Mouse (Mus musculus): ENCODE results near the gene 4930404H24Rik. TPM values are rescaled to one million over a fixed set of nuclear protein-coding genes. Genes with fewer than 3 reads are reported as not detected.

Gene 4930404H24Rik
- polyA plus RNA-seq, 1 experiment: not detected

GRCm38 (mm10) chr2:153483118-153483983, 9.2 kb upstream of the 4930404H24Rik start:
- TF ChIP-seq POLR2A (IDR thresholded peaks at IDR 0.05; ENCODE audit: borderline replicate concordance, control insufficient read depth, low read depth, low read length): 0 out of 2 replicates have a peak, but pooled peaks have one; percentile 30
- no peak for TF ChIP-seq CTCF (IDR thresholded peaks at IDR 0.05; ENCODE audit: control insufficient read depth, insufficient read depth, low read length)
- Histone ChIP-seq H3K4me1 (ENCODE audit: control insufficient read depth, insufficient read depth, low read length) (peaks cover 3% of the 10 kb centered on the region), H3K4me3 (replicated peaks; ENCODE audit: control insufficient read depth, low read depth, low read length) (no peak overlapping the region), H3K27ac (ENCODE audit: control insufficient read depth, insufficient read depth, low read depth, low read length, poor library complexity) (no peak overlapping the region; the same call in 1 of the 2 replicates)
- WGBS: 5% methylated on average over 20 of the region's 20 CpGs

- no peak for TF ChIP-seq POLR2A (IDR thresholded peaks at IDR 0.05; ENCODE audit: borderline replicate concordance, control insufficient read depth, low read depth, low read length)
- TF ChIP-seq CTCF (IDR thresholded peaks at IDR 0.05; ENCODE audit: control insufficient read depth, insufficient read depth, low read length): no peak
- H3K4me3 ChIP-seq (replicated peaks; ENCODE audit: control insufficient read depth, low read depth, low read length): no peak overlapping the region
- H3K4me1 ChIP-seq (ENCODE audit: control insufficient read depth, insufficient read depth, low read length): peaks cover 3% of the 10 kb centered on the region
- WGBS: 66% methylated on average over 4 of the region's 4 CpGs
- H3K27ac ChIP-seq (ENCODE audit: control insufficient read depth, insufficient read depth, low read depth, low read length, poor library complexity): no peak overlapping the region
These were observed 8.5 kb upstream of the 4930404H24Rik start for GRCm38 (mm10) chr2:153484071-153484470.

GRCm38 (mm10) chr2:153490116-153490515, 2.5 kb upstream of the 4930404H24Rik start:
- H3K27ac ChIP-seq (ENCODE audit: control insufficient read depth, insufficient read depth, low read depth, low read length, poor library complexity): no peak overlapping the region
- WGBS: 85% methylated on average over 1 of the region's 1 CpGs
- peaks cover 5% of the 10 kb centered on the region; the same call in 1 of the 2 replicates for H3K4me1 ChIP-seq (ENCODE audit: control insufficient read depth, insufficient read depth, low read length)

GRCm38 (mm10) chr2:153490940-153491339, 1.6 kb upstream of the 4930404H24Rik start:
- Histone ChIP-seq H3K4me1 (ENCODE audit: control insufficient read depth, insufficient read depth, low read length) (peaks cover 6% of the 10 kb centered on the region), H3K27ac (ENCODE audit: control insufficient read depth, insufficient read depth, low read depth, low read length, poor library complexity) (0 out of 2 replicates have a peak overlapping the region, but pooled peaks have one; percentile 0), H3K4me3 (replicated peaks; ENCODE audit: control insufficient read depth, low read depth, low read length) (no peak overlapping the region)
- WGBS: 18% methylated on average over 5 of the region's 5 CpGs
- no peak for TF ChIP-seq POLR2A (IDR thresholded peaks at IDR 0.05; ENCODE audit: borderline replicate concordance, control insufficient read depth, low read depth, low read length)
- no peak for TF ChIP-seq CTCF (IDR thresholded peaks at IDR 0.05; ENCODE audit: control insufficient read depth, insufficient read depth, low read length)

More at GRCm38 (mm10) chr2:153490116-153490515, 2.5 kb upstream of the 4930404H24Rik start:
- TF ChIP-seq POLR2A (IDR thresholded peaks at IDR 0.05; ENCODE audit: borderline replicate concordance, control insufficient read depth, low read depth, low read length) (no peak), CTCF (IDR thresholded peaks at IDR 0.05; ENCODE audit: control insufficient read depth, insufficient read depth, low read length) (no peak)
- no peak overlapping the region for H3K4me3 ChIP-seq (replicated peaks; ENCODE audit: control insufficient read depth, low read depth, low read length)

GRCm38 (mm10) chr2:153491512-153492178, 945 bp upstream of the 4930404H24Rik start:
- 47% methylated on average over 18 of the region's 18 CpGs for WGBS
- Histone ChIP-seq H3K27ac (ENCODE audit: control insufficient read depth, insufficient read depth, low read depth, low read length, poor library complexity) (peak overlapping the region; percentile 65), H3K4me1 (ENCODE audit: control insufficient read depth, insufficient read depth, low read length) (peaks cover 10% of the 10 kb centered on the region), H3K4me3 (replicated peaks; ENCODE audit: control insufficient read depth, low read depth, low read length) (peak overlapping the region; percentile 59)
- TF ChIP-seq POLR2A (IDR thresholded peaks at IDR 0.05; ENCODE audit: borderline replicate concordance, control insufficient read depth, low read depth, low read length): no peak
- TF ChIP-seq CTCF (IDR thresholded peaks at IDR 0.05; ENCODE audit: control insufficient read depth, insufficient read depth, low read length): no peak

- Histone ChIP-seq H3K27ac (ENCODE audit: control insufficient read depth, insufficient read depth, low read depth, low read length, poor library complexity) (peak overlapping the region; percentile 65), H3K4me1 (ENCODE audit: control insufficient read depth, insufficient read depth, low read length) (peaks cover 10% of the 10 kb centered on the region), H3K4me3 (replicated peaks; ENCODE audit: control insufficient read depth, low read depth, low read length) (peak overlapping the region; percentile 59)
- WGBS: under 1% methylated on average over 24 of the region's 24 CpGs
- TF ChIP-seq CTCF (IDR thresholded peaks at IDR 0.05; ENCODE audit: control insufficient read depth, insufficient read depth, low read length) (no peak), POLR2A (IDR thresholded peaks at IDR 0.05; ENCODE audit: borderline replicate concordance, control insufficient read depth, low read depth, low read length) (no peak)
These were observed 442 bp upstream of the 4930404H24Rik start for GRCm38 (mm10) chr2:153492179-153492517.

GRCm38 (mm10) chr2:153493393-153493731, 772 bp downstream of the 4930404H24Rik start:
- 3% methylated on average over 2 of the region's 2 CpGs for WGBS
- H3K27ac ChIP-seq (ENCODE audit: control insufficient read depth, insufficient read depth, low read depth, low read length, poor library complexity): peak overlapping the region; percentile 68
- H3K4me3 ChIP-seq (replicated peaks; ENCODE audit: control insufficient read depth, low read depth, low read length): peak overlapping the region; percentile 43
- TF ChIP-seq CTCF (IDR thresholded peaks at IDR 0.05; ENCODE audit: control insufficient read depth, insufficient read depth, low read length): no peak
- no peak for TF ChIP-seq POLR2A (IDR thresholded peaks at IDR 0.05; ENCODE audit: borderline replicate concordance, control insufficient read depth, low read depth, low read length)
- peaks cover 10% of the 10 kb centered on the region for H3K4me1 ChIP-seq (ENCODE audit: control insufficient read depth, insufficient read depth, low read length)

GRCm38 (mm10) chr2:153493781-153494292, 1.2 kb downstream of the 4930404H24Rik start:
- no peak for TF ChIP-seq CTCF (IDR thresholded peaks at IDR 0.05; ENCODE audit: control insufficient read depth, insufficient read depth, low read length)
- TF ChIP-seq POLR2A (IDR thresholded peaks at IDR 0.05; ENCODE audit: borderline replicate concordance, control insufficient read depth, low read depth, low read length): peak; percentile 75
- peak overlapping the region; percentile 68 for H3K27ac ChIP-seq (ENCODE audit: control insufficient read depth, insufficient read depth, low read depth, low read length, poor library complexity)
- peaks cover 10% of the 10 kb centered on the region for H3K4me1 ChIP-seq (ENCODE audit: control insufficient read depth, insufficient read depth, low read length)
- WGBS: 8% methylated on average over 6 of the region's 6 CpGs
- H3K4me3 ChIP-seq (replicated peaks; ENCODE audit: control insufficient read depth, low read depth, low read length): no peak overlapping the region
